Mouse (Mus musculus) 3T3-L1 (cell line): Measurements from ENCODE around the gene Tnfrsf19.
A peak's percentile ranks its signal among the peaks of the same experiment; 100 is the strongest.

ENCODE experiments used
- DNase-seq: peaks from one replicate; pipeline ENCODE4 v3.0.0-alpha.2; 2015; ENCODE audit warnings: low read depth, low spot score

Gene Tnfrsf19

GRCm38 (mm10) chr14:61046091-61046681, at the start of gene Tnfrsf19:
Gene Tnfrsf19 (minus strand): TSS chr14:61046490.
- no peak for DNase-seq

DNA sequence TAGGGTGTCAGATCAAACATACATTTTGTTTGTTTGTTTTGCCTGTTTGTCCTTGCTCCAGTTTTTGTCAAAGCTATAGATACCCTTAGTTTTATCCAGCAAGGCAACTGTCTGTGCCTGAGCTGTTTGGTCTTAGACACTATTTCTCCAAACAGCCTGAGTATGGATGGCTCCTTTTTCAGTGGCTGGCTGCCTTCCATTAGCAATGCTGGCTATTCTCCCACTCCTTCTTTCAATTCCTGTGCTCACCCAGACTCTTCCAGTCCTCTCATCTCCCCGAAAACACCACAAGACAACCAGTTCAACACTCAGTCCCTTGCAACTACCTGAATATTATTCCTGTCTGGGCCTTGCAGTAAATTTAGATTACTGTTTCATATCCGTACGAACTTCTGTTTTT, 45.8 kb upstream of the Tnfrsf19 start:
- DNase-seq = no peak

GRCm38 (mm10) chr14:61090955-61091354, 44.7 kb upstream of the Tnfrsf19 start:
- DNase-seq = no peak

DNA sequence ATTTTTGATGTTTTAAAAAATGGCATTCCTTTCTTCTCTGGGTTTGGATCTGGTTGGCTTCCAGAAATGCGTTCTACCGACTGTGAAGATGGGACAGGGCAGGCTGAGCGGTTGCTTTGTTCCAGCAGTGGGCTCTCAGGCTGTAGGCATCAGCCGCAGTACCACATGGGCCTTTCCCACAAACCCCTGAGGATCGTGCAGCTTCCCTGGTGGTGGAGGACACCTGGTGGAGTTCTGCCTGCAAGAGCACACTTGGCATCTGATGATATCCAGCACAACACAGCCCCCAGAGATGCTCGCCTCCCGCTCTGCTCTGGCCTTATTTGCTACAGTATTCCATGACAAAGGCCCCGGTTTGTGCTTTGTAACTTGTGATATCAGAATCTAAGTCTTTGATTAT, 41.9 kb upstream of the Tnfrsf19 start:
- no peak for DNase-seq

- DNase-seq = peak; percentile 28
Measured at GRCm38 (mm10) chr14:61085325-61085724, 39.0 kb upstream of the Tnfrsf19 start.

GRCm38 (mm10) chr14:61069555-61069954, 23.3 kb upstream of the Tnfrsf19 start:
- no peak for DNase-seq

- no peak for DNase-seq
Measured at GRCm38 (mm10) chr14:61061729-61062128, 15.4 kb upstream of the Tnfrsf19 start.

GRCm38 (mm10) chr14:61059316-61059945, 13.1 kb upstream of the Tnfrsf19 start:
- no peak for DNase-seq

GRCm38 (mm10) chr14:61056962-61057361, 10.7 kb upstream of the Tnfrsf19 start:
- no peak for DNase-seq

GRCm38 (mm10) chr14:61056445-61056844, 10.2 kb upstream of the Tnfrsf19 start:
- no peak for DNase-seq

GRCm38 (mm10) chr14:61055864-61056263, 9.6 kb upstream of the Tnfrsf19 start:
- no peak for DNase-seq

DNA sequence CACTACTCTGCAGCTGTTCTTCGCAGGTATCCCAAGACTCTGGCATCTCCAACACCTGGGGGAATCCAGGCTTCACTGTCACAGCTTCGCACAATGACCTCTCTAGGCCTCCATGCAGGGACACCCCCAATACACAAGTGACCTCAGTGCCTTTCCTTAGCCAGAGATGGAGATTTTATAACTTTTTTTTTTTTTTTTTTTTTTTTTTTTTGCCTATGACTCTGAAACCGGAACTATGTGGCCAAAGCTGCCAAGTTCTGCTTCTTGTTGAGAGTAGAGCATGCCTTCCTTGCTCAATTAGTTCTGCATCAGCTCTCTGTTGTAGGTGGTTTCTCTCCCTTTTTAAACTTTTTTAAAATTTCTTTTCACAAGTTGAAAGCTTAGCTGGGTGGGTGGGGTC, 5.9 kb upstream of the Tnfrsf19 start:
- DNase-seq = no peak

- no peak for DNase-seq
Measured at GRCm38 (mm10) chr14:61045446-61046090, 722 bp downstream of the Tnfrsf19 start.

DNA sequence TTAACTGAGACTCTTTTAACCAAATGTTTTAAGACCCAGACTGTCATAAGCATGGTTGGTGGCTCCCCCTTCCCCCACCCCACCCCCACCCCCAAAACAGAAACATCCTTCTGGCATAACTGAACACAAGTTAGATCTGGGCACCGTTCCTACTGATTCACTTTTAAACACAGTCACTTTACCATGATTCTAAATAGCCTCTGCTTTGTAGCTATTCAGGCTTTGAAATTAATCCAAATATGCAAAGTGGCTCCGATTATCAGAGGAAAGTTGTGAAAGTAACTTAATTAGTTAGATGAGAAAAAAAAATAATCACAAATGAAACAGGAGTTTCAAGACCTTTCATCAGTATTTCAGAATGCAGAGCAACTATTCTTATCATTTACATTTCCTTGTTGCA, 2.0 kb downstream of the Tnfrsf19 start:
- DNase-seq = no peak

- no peak for DNase-seq
Measured at GRCm38 (mm10) chr14:61043511-61044310, 2.6 kb downstream of the Tnfrsf19 start.

DNA sequence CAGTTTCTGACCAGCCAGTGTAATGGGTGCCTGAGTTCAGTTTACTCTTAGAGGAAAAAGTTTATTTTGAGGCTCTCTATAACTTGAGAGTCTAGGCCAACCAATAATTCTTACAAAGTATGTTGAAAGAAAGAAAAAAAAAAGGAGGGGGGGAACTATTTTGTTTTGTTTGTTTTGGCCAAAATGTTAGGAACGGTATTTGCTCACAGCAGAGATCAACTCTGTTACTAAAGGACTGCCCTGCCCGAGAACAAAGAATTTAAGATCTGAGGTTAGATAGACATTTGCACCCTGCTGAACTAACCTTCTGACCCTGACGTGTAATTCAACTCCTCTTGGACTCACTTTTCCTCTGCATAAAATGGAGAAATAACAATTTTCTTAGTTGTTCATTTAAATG, 4.0 kb downstream of the Tnfrsf19 start:
- DNase-seq = no peak

- DNase-seq = no peak
Measured at GRCm38 (mm10) chr14:61040236-61040635, 6.1 kb downstream of the Tnfrsf19 start.

DNA sequence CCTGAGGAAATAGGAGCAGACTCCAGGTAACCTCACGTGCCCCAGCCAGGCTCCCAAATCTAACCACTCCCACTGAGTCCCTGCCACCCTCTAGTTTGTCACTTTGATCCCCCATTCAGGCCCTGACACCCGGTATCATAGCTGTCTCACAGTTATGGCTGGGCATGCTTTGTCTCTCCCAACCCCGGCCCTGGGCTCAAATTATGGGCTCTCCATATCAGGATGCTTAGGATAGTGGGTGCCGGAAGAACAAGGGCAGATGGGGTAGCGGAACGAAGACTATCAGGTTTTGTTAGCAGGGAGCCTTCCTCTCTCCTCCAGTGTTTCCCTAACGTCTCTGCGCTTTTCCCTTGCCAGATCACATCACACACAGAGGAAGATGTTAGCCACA, 8.2 kb downstream of the Tnfrsf19 start:
- DNase-seq = no peak

DNA sequence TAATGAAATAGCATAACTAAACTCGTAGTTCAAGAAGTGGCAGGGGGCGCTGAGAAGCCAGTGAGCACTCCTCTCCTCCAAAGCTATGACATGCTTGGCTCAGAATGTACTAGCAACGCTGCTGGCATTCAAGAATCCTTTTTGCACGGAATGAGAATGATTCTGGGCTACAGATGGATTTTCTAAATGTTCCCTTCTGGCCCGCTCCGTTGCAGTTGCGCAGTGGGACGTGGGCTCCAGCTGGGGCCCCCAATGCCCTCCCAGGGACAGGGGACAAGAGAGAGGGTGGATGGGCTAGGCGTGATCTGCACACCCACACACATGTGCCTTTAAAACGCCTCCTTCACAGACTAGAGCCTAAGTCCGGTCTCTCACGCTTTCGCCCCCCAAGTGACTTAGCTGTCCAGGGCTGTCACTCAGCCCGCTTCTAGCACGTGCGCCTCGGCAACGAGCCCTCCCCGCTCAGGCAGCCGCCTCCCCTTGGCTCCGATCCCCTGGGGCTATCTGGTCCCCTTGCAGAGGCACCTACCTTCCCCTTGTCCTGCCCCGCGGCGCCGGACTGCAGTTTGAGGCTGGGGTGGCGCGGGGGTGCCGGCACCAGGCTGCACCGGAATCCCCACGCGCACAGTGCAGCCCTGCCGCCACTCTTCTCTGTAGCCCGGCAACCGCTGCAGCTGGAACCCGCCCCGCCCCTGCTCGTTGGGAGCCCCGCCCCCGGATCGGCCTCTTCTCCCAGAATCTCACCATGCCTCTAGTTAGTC, 8.8 kb downstream of the Tnfrsf19 start:
- no peak for DNase-seq

DNA sequence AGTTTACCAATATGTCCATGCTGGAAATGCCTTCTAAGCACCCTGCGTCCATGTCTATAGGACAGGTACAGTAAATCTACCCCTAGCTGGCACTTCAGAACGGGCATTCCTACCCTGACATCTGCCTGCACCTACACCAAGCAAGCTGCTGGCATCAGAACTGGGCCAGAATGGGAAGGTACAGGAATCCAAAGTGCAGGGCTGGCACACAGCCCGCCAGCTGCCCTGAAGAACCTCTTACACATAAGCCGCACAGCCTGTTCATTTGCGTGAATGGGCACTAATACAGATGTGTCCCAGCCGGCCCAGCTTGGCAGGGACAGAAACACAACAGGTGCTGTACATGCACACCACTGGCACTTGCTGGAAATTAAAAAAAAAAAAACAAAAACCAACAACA, 15.9 kb downstream of the Tnfrsf19 start:
- DNase-seq = no peak

DNA sequence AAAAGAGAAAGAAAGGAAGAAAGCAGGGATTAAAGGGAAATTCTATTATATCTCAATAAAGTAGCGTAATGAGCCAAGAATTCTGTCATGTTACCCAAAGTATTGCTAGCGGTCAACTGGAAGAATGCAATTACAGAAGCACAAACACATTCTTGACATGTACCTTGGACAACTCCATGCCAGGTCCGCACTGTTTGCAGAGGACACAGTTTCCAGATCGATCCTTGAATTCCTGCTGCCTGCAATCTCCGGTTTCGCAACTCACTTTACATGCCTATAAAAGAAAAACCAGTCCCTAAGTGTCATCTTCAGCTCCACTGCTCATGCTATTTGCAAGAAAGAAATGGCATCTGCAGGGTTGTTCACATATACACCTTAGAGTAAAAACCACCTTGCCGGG, 22.3 kb downstream of the Tnfrsf19 start:
- no peak for DNase-seq

DNA sequence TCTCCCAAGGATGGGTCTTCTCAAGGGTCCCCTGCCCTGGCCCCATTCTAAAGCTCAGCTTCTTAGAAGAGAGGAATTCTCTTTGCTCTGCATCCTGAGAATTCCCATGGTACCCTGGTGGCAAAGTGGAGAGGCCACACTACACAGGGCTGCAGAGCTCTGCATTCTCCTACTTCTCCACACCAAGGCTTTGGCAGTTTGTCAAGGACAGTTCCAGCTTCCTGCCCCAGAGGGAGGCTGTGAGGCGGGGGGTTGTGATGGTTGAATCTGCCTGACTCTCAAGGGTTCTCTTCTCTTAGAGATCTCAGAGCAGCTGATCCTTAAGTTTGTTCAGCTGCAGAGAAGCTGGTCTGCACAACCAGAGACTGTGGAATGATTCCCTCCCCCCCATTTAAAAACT, 23.9 kb downstream of the Tnfrsf19 start:
- peak; percentile 2 for DNase-seq
